Mouse (Mus musculus) heart, postnatal 14 days (tissue): Measurements from ENCODE around the gene Olfr453. TPM values are rescaled to one million over a fixed set of nuclear protein-coding genes. Genes with fewer than 3 reads are reported as not detected.

Experiments
- DNase-seq, 2 experiments: peaks; one replicate each; pipeline ENCODE4 v3.0.0; 2021 to 2022
- intact Hi-C: fragments of 180-260 bp; cut with DNase I; formaldehyde crosslinking; loops from one replicate; pipeline ENCODE4 v1.15.1; 2025
- long read RNA-seq, 2 experiments: library from polyadenylated mRNA; stranded (forward); transcript quantifications; one replicate each; pipeline ENCODE4 v2.0.0; 2021
- total RNA-seq, 2 experiments: library from RNA; stranded (reverse); gene quantifications; 2 replicates each; pipeline ENCODE4 v1.2.3; 2021

The Olfr453 gene
- total RNA-seq: not detected
- long read RNA-seq, experiment 1: 0 reads
- long read RNA-seq, experiment 2: 0 reads

GRCm38 (mm10) chr6:42739071-42739470 lies at the start of gene Olfr453:
Gene Olfr453 (plus strand): TSS chr6:42739371.
- no peak for DNase-seq
- intact Hi-C loops: no loop called here

- DNase-seq: no peak
- intact Hi-C loops: loop anchor here (5.0 kb wide), 1 partner anchor 42 kb away; the partner anchor contains the start of gene Tcaf2
Observed at GRCm38 (mm10) chr6:42689761-42690160, 49.4 kb upstream of the Olfr453 start.

GRCm38 (mm10) chr6:42692154-42692516 lies 47.0 kb upstream of the Olfr453 start:
- intact Hi-C loops: loop anchor here (5.0 kb wide), 1 partner anchor 45 kb away; the partner anchor contains the start of gene Tcaf2
- DNase-seq: peak; percentile 79 to 83

- peak; percentile 82 to 85 for DNase-seq
- intact Hi-C loops: loop anchor here (5.0 kb wide), 1 partner anchor 45 kb away; the partner anchor contains the start of gene Tcaf2
Observed at GRCm38 (mm10) chr6:42692517-42693190, 46.5 kb upstream of the Olfr453 start.

GRCm38 (mm10) chr6:42709291-42710211 lies 29.6 kb upstream of the Olfr453 start, which contains the start of gene Tcaf1:
Gene Tcaf1 (minus strand): TSS chr6:42710088.
- peak; percentile 75 to 80 for DNase-seq
- intact Hi-C loops: no loop called here

- intact Hi-C loops: no loop called here
- DNase-seq: no peak
Observed at GRCm38 (mm10) chr6:42714668-42715067, 24.5 kb upstream of the Olfr453 start.

- intact Hi-C loops: no loop called here
Observed at GRCm38 (mm10) chr6:42717973-42718372, 21.2 kb upstream of the Olfr453 start.

GRCm38 (mm10) chr6:42742303-42742702 lies 3.1 kb downstream of the Olfr453 start:
- intact Hi-C loops: no loop called here
- no peak for DNase-seq

More at GRCm38 (mm10) chr6:42717973-42718372, 21.2 kb upstream of the Olfr453 start:
- no peak for DNase-seq

GRCm38 (mm10) chr6:42747846-42748245 lies 8.7 kb downstream of the Olfr453 start:
- intact Hi-C loops: no loop called here

GRCm38 (mm10) chr6:42756104-42756503 lies 16.9 kb downstream of the Olfr453 start, which contains the start of gene Olfr38:
Gene Olfr38 (plus strand): TSS chr6:42756404.
- DNase-seq: no peak
- intact Hi-C loops: no loop called here

More at GRCm38 (mm10) chr6:42747846-42748245, 8.7 kb downstream of the Olfr453 start:
- no peak for DNase-seq

GRCm38 (mm10) chr6:42777066-42777465 lies 37.9 kb downstream of the Olfr453 start:
- intact Hi-C loops: no loop called here
- DNase-seq: no peak

- no peak for DNase-seq
Observed at GRCm38 (mm10) chr6:42784793-42785192, 45.6 kb downstream of the Olfr453 start, which contains the start of gene Olfr452. Gene Olfr452 (plus strand): TSS chr6:42785093.

GRCm38 (mm10) chr6:42790247-42790948 lies 51.2 kb downstream of the Olfr453 start:
- no peak for DNase-seq
- intact Hi-C loops: no loop called here

More at GRCm38 (mm10) chr6:42784793-42785192, 45.6 kb downstream of the Olfr453 start, which contains the start of gene Olfr452:
- intact Hi-C loops: no loop called here

- intact Hi-C loops: no loop called here
- DNase-seq: no peak
Observed at GRCm38 (mm10) chr6:42790949-42791556, 51.9 kb downstream of the Olfr453 start.

GRCm38 (mm10) chr6:42794982-42795381 lies 55.8 kb downstream of the Olfr453 start:
- no peak for DNase-seq

More at GRCm38 (mm10) chr6:42794982-42795381, 55.8 kb downstream of the Olfr453 start:
- intact Hi-C loops: no loop called here

Other genes starting within 250 kb of the Olfr453 start
- not detected for gene Olfr455, start 191.8 kb upstream of the Olfr453 start, total RNA-seq
- gene Tcaf3, start 141.7 kb upstream of the Olfr453 start, total RNA-seq: not detected
- gene Tcaf2, start 94.1 kb upstream of the Olfr453 start, total RNA-seq: 1 to 10 TPM; 4.4 to 4.5 TPM
- 10 to 100 TPM; 18.1 to 18.6 TPM for gene Tcaf1, start 29.3 kb upstream of the Olfr453 start, total RNA-seq
- not detected for gene Olfr38, start 17.0 kb downstream of the Olfr453 start, total RNA-seq
- not detected for gene Olfr452, start 45.7 kb downstream of the Olfr453 start, total RNA-seq
- not detected for gene Olfr450, start 72.6 kb downstream of the Olfr453 start, total RNA-seq
- gene Olfr449, start 95.0 kb downstream of the Olfr453 start, total RNA-seq: not detected
- gene Olfr448, start 151.1 kb downstream of the Olfr453 start, total RNA-seq: not detected
- gene Olfr447, start 169.5 kb downstream of the Olfr453 start, total RNA-seq: not detected
- gene Olfr446, start 182.0 kb downstream of the Olfr453 start, total RNA-seq: not detected
- gene Olfr444, start 209.7 kb downstream of the Olfr453 start, total RNA-seq: not detected